Mouse (Mus musculus) cortical plate, adult 2 months (tissue): ENCODE measurements around the gene Eif2d.
"Not testable (repeated sequence)": the region's sequence is repeated elsewhere in the genome, so short reads cannot be mapped to it uniquely, and the experiment has no call there.

ENCODE experiments used
- CTCF ChIP-seq: fragments of 200-500 bp; IDR thresholded peaks from 2 replicates; pipeline ENCODE4 v1.5.1; 2011; ENCODE audit warnings: mild to moderate bottlenecking, control low read depth, low read length; ENCODE audit not compliant: insufficient read depth; ENCODE audit errors: extremely low read depth
- POLR2A ChIP-seq: fragments of 200-500 bp; IDR thresholded peaks from 2 replicates; pipeline ENCODE4 v1.6.1; 2011; ENCODE audit warnings: mild to moderate bottlenecking, low read length, control low read depth; ENCODE audit not compliant: insufficient read depth; ENCODE audit errors: extremely low read depth

GRCm38 (mm10) chr1:131159573-131160327 lies 6.8 kb downstream of the Eif2d start:
- TF ChIP-seq CTCF, POLR2A: not testable (repeated sequence)
